Mouse (Mus musculus) adrenal gland, adult 18-20 months (tissue): Measurements from ENCODE around the gene Rasgef1b. TPM values are rescaled to one million over a fixed set of nuclear protein-coding genes. Genes with fewer than 3 reads are reported as not detected.

Source experiments
- DNase-seq, 2 experiments: peaks; one replicate each; pipeline ENCODE4 v3.0.0; 2021 to 2022; ENCODE audit warnings: low spot score in 2 of 2
- total RNA-seq, 2 experiments: library from RNA; stranded (reverse); gene quantifications; 1 replicate in 1 of 2; 2 replicates in 1 of 2; pipeline ENCODE4 v1.2.3; 2021

Gene Rasgef1b
- total RNA-seq, 2 experiments from 2014 or later, result 10.4 to 13.3 TPM

DNA sequence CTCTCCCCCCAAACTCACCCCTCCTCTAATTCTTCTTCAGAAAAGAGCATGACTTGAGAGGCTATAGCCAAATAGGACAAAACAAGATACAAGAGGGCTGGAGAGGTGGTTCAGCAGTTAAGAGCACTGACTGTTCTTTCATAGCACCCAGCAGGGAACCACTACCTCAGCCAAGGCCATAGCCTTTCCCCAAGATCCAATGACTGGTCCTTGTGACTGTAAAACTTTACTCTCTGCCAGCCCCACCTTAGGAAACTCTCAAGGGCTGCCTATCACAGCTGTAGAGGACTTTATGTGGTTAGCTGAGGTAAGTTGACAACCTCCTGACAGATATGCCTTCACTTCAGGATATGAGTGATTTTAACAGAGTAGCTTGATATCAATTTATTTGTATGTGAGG, 258.3 kb downstream of the Rasgef1b start:
- no peak for DNase-seq

DNA sequence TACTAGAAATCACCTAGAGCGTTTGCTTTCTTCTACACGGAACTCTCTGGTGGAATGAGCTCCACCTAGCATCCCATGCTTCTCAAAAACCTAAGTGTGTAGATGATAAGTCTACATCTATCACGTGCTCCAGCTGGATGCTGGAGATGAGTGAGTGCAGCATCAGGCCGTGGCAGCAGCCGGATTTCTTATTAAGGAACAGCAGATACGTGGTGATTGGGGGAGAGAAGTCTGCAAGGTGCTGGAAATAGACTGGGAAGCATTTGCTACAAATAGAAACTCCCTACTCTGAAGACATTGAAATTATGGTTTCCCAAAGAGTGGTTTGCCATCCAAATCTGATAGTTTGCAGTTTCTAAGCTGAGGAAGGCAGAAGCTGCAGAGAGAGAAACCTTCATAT, 269.9 kb downstream of the Rasgef1b start:
- no peak for DNase-seq

DNA sequence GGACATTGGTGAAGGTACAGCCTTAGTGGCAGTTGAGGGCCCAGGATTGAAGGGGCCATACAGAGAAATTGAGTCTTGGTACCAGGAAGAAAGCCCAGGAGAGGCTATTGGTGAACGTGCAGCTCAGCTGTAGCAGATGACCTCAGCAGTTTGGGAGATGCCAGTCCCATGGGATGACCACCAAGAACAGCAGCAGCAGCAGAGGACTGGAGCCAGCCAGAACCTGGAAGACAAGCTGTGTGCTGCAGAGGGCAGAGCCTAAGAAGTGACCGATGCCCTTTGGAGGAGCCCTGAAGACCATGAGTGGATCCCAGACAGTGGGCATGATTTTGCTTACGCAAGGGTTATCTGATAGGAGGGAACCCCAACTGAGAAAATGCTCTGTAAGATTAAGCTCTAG, 271.6 kb downstream of the Rasgef1b start:
- no peak for DNase-seq

DNA sequence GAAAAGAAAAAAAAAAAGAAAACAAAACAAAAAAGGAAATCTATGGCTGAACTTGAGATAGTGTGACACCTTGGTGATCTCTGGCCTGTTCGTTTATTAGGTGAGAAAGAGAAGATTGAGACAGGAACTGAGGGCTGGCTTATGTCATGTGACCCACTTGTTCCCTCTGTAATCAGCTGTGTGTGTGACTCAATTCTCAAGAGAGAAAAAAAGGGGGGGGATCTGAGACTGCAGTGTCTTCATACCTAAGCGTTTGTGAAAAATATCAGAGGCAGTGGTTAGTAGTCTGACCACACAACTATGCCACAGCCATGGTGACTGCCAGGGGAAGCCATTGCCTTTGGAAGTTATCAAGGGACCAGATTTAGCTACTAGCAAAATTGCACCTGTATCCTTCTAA, 276.9 kb downstream of the Rasgef1b start:
- DNase-seq, result no peak

DNA sequence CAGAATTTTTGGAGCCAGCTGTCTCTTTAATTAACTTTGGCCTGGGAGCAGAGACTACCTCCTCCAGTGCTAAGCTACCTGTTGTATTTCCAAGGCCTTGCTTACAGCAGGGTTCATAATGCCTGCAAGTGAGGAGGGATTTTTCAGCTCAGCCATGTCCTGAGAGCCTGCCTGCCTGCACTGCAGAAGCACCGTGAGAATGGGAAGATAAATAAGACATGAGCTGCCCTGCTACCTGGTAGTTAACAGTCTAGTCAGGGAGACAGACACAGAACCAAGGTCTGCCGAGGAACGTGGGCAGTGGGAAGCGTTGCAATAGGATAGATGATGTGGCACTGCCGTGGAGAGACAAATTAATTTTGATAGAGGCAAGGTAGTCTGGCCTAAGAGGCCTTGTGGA, 277.4 kb downstream of the Rasgef1b start:
- DNase-seq, result no peak

DNA sequence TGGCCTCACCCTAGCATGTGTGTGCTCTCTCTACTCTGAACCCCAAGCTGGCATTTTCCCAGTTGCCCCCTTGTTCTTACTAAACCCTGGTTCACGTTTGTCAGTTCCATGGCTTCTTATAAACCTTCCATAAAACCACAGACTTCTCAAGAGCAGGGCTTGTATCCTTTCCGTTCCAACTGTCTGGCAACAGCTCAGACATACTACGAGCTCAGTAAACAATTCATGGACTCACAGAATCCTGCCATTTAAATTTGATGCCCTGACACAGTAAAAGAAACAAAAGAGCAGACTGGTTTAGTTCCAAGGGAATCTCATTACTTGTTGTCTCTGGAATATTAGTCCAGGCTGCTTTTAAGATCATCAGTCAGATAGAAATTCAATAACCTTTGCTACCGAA, 277.9 kb downstream of the Rasgef1b start:
- DNase-seq, result no peak

DNA sequence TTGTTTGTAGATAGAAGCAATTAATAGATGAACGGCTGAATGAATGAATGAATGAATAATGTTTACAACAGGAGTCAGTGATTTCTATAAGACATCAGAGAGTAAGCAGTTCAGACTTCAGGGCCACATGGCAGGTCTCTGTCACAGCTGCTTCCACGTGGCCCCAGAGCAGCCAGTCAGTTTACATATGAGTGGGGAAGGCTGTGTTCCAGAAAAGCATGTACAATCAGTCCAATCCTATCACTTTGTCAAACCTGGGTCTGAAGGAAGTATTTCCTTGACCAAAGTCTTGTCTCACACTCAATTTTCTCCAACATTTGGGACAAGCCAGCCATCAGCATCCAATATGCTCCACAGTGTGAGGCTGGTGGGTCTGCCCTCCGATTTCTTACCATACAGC, 278.4 kb downstream of the Rasgef1b start:
- no peak for DNase-seq

DNA sequence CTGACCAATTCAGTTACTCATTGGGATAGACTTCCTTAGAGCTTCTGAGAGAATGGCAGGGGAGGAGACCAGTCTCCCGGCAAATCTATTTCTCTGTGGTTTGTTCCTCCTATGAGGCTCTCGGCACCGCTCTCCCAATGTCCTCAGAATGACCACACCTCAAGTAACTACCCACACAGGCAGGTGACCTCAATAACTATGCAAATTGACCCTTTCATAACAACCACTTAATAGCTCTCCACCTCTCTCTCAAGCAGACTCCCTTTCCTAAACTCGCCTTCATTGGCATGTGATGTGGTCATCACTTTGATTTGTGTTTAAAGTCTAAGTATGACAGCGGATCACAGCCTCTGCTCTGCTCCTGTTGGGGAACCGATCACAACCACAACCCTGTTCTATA, 281.4 kb downstream of the Rasgef1b start:
- DNase-seq, result no peak

DNA sequence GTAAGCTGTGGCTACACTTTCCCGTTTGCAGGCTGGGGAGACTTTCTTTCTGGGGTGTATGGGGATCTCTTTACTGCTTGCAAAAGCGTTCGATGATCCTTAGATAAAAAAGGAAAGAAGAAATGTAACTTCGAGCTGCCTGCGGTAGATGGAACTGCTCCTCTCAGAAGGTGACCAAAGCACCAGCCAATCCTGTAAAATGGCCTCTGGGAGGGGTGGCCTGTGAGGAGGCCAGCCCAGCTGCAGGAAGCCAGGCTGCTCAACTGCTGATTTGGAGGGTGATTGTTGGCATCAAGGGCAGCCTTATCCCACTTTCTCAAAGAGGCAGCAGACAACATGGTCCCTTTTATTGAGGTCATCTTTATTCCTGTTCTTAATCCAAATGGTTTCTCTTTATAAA, 283.6 kb downstream of the Rasgef1b start:
- no peak for DNase-seq

DNA sequence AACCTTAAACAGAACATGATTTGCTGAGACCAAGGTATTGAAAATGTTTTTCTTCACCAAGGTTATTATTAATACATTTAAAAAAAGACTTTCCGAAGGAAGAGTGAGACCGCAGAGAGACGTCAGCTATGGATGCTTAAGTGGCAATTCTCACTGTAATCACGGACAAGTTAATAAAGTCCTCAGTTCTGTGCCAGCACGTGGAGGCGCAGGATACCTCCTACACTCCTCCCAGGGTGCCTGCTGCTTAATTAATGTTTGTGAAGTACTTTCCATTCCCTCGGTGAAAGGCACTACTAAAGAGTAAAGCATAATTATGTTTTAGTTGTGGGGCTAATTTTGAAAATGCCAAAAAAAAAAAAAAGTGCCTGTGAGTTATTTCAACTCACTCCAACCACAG, 284.1 kb downstream of the Rasgef1b start:
- DNase-seq, result no peak

DNA sequence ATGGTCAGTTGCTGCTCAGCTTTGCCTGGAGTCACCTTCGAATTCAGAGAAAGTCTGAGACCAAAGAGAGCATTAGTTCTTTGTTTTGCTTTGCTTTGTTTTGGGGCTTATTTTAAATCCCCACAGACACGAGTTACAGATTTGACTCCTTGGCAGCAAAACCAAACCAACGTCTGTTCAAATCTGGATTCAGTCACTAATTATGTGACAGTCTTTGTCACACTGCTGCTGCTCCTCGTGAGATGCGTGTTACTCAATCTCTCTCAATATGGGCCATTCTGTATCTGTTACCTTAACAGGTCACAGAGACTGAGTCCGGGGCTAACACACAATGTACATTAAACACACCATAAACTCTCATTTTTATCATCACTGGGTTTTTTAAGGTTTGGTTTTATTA, 288.8 kb downstream of the Rasgef1b start:
- DNase-seq, result no peak

DNA sequence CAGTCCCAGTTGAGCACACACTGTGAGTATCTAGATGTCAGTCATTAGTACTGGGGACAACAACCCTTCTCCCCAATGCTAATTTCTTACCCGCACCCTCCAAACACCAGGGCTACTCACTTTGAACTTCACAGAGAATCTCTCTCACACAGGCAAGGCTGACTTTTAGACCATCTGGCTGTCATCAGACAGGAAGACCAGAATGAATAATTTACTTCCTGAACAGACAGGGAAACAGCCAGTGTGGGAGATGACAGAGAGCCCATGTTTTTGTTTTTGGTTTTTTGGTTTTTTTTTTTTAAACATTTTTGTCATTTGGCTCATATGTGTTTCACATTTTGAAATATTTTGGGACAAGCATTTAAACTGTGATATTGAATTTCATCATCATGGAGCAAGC, 290.3 kb downstream of the Rasgef1b start:
- no peak for DNase-seq

DNA sequence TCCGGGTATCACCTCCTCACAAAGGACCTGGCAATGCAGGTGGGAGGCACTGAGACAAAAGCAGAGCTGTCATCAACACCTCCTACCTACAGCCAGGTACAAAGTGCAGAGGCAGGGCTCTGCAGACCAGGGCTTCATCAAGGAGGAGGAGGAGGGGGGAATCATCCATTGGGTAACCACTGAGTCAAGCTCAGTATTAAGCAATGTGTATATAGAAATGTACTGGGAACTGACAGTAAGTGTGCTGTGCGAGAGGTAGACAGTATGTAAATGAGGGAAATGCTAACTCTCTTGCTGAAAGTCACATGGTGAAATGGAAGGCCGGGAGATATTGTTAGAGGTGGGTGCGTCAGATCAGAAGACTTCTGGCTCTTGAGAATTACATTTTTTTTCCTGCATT, 294.6 kb downstream of the Rasgef1b start:
- no peak for DNase-seq

DNA sequence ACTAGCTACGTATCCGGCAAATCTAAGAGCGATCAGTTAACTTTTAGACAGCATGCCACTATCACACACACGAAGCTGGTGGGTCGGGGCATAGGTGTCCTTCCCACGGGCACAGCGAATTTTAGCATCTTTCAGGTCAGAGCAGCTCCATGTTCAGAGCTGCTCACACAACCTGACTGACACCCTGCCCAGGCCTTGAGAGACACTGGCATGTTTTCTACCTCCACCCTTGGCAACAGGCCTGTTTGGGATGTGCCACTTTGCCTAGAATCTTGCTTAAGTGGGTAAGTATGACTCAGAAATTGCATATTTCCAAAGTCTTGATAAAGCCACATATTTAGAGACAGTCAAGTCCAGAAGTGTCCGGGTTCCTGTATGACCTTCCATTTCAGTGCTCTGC, 296.4 kb downstream of the Rasgef1b start:
- peak in 1 of 2 experiments; percentile 38 for DNase-seq

DNA sequence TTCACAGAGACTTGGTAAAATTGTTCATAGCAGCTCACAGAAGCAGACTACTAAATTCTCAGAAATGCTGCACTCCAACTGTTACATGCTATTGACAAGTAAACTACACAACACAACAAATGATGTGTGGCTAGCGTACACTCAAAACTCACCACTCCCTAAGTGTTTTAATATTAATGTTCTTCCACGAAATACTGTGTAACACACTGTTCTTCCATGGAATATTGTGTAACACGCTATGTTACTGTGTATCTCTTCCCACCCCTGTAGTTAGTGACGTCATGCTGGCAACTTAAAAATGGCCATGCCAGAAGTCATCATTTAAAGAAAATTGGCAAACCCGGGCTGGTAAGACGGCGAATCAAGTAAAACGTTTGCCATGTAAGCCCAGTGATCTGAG, 299.6 kb downstream of the Rasgef1b start:
- DNase-seq, result no peak

DNA sequence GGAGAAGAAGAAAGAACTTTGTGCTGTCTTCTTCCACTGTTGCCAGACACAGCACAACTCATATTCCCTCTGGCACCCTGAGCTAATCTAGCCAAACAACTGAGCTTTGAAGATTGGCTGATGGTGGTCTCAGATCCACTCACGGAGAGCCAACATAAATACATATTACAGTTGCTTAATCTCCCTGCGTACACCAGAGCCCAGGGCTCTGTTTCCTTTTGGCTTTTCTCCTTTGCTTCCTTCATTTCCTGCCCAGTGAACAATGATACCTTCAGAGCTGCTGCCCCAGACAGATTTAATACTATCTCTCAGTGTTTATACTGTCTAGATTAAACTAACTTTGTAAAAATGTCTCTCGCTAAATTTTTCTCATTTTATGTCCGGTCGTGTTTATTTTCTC, 300.2 kb downstream of the Rasgef1b start:
- no peak for DNase-seq

DNA sequence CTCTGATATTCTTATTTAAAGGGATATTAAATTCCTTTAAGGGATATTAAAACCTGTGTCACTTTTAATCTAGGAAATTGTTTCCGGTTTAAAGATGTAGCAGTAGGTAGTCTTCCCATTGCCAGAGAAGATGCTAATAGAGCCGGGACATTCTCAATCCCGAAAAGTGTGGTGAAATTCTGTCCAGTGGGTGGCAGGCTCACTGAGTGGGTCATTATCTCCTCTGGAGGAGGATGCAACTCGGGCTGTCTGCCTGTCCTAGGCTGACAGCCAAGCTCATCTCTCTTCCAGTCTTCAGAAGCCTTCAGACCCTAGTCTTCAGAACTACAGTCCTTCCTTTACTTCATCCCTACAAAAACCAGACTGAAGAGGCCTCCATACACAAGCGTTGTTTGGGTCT, 305.6 kb downstream of the Rasgef1b start:
- no peak for DNase-seq

DNA sequence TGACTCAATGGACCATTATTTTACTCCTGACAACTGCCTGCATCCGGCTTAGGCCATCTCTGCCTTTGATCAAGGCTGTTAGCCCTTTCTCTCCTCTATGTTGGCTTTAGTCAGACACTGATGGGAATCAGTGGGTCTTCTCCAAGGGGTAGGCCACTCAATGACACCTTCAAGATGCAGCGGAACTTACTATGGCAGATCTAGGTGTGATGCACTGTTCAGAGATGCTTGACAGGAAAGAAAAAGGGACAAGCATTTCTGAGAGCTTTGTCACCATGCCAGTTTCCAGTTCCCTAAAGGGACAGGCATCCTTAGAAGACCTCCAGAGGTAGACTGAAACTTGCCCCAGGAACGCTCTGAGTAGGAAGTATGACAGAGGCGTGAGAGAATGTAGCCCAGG, 306.0 kb downstream of the Rasgef1b start:
- no peak for DNase-seq

DNA sequence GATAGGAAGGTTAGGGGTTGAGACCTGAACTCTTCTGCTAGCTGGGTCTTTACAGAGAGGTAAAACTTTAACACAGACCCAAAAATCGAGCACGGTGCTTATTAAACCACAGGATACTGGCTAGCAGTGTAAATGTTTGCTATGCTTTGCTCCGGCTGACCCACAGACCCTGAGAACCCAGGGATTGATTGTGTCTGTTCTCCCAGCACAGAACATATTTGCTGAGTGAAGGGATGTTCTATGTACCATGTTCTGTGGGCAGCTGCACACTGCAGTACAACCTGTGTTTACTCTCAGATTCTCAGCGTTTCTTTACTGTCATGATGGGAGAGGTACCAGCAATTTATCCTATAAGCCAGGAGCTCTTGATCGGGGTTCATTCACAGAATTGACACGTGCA, 306.8 kb downstream of the Rasgef1b start:
- DNase-seq, result no peak

DNA sequence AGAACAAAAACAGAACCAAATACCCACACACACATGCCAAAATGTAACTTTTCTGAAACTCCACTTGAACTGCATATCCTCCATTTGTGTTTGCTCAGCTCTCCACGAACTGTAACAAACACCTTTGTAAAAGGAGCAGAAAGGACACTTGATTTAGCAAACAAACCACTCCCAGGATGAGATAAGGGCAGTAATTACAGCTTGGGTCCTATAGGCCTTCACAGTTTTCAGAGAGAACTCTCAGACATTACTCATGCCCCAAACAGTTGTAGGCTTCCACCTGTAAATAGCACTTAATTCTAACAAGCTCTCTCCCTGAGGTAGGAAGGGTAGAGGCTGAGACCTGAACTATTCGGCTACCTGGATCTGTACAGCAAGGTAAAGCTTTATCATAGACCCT, 309.0 kb downstream of the Rasgef1b start:
- DNase-seq, result no peak

DNA sequence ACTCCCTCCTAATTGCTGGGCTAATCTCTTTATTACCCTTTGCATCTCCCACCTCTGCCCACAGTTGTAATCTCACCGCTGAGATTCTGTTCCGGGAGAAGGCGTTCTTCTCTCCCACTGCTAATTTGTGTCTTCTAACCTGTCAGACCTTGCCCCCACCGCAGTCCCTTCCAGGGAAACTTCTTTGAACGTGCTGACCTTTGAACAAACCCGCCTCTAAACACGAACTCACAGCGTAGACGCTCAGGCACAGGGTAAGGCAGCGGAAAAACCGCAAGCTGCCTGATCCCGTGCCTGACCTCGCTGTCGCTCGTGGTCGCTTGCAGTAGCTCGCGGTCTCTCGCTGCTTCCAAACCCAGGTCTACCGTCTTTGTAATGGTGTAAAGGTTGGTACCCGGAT, 312.0 kb downstream of the Rasgef1b start:
- no peak for DNase-seq

DNA sequence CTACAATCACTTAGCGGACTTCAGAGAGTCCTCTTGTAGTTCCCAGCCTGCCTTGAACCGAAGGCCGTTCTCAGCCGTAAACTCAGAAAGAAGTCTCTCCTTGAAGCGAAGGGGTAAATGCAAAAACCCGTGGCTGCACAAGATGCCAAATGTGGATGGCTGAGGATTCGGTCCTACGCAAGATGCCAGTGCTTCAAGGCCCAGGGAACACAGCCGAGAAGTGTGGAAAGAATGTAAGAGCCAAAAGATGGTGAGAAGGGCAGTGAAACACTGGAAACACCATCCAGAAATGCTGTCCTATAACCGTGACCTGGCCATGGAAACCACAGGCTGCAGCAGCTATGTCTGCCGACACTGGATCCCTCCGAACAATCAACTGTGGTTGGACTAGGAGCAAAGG, 313.2 kb downstream of the Rasgef1b start:
- DNase-seq, result no peak

DNA sequence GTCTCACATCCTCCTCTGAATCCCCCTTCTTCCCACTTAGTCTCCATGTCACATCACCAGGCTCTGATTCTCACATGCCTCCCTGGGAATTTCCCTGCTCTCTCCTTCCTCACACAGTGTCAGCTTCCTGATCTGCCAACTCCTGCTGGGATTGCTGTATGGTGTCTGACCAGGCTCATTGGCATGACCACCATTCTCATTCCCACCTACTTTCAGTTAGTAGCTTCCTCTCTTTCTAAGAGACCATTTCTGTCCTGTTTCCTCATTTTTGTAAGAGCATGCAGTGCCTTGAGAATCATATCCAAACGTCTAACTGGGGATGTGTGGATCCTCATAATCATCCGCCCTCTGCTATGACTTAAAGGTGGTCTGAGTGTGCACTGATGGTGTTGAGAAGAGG, 313.8 kb downstream of the Rasgef1b start:
- DNase-seq, result no peak

DNA sequence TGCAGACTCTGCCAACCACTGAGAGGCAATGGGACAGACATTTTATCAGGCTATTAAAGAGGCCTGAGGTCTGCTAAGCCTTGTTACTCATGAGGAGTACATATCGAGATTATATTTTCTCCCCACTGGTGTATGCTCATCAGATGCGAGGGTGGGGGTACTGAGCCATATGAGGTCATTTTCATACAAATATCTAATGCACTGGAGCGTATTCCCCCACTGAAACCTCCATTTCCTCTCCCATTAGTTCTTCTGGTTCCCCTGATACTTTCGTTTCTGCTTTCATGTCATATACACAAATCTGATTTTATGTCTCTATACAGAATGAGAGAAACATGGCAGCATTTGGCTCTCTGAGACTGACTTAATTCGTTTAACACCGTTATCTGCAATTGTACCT, 314.6 kb downstream of the Rasgef1b start:
- no peak for DNase-seq
